Mouse (Mus musculus) mesoderm, embryonic 11.5 days (tissue): ENCODE results near the gene Ctcf.

Source experiments
- DNase-seq: peaks from one replicate; pipeline ENCODE4 v3.0.0-alpha.2; 2012; ENCODE audit warnings: low read depth, low spot score

The Ctcf gene

GRCm38 (mm10) chr8:105617451-105618278 lies 18.7 kb upstream of the Ctcf start:
- no peak for DNase-seq

- no peak for DNase-seq
These were observed 18.1 kb upstream of the Ctcf start for GRCm38 (mm10) chr8:105618279-105618634.

- DNase-seq, result no peak
These were observed 17.3 kb upstream of the Ctcf start for GRCm38 (mm10) chr8:105618892-105619591.

- DNase-seq, result no peak
These were observed 16.2 kb upstream of the Ctcf start for GRCm38 (mm10) chr8:105620211-105620610.

GRCm38 (mm10) chr8:105620946-105621720 lies 15.2 kb upstream of the Ctcf start:
- no peak for DNase-seq

DNA sequence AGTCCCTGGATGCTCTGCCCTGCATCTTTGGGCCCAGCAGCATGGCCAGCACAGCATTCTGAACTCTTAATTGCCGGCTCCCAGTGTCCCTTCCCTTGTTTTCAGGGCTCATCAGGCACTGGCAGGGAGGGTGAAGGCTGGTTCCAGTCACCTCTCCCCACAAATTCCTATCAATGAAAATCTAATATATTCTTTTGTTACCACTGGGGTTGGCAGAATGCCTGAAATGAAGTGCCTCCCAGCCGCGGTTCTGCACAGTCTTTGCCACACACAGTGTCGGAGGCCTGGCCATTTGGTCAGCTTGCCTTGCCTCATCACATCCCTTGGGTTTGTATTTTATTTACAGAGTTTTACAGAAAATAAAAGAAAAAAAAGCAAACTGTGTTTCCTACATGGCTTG lies 14.5 kb upstream of the Ctcf start:
- no peak for DNase-seq

DNA sequence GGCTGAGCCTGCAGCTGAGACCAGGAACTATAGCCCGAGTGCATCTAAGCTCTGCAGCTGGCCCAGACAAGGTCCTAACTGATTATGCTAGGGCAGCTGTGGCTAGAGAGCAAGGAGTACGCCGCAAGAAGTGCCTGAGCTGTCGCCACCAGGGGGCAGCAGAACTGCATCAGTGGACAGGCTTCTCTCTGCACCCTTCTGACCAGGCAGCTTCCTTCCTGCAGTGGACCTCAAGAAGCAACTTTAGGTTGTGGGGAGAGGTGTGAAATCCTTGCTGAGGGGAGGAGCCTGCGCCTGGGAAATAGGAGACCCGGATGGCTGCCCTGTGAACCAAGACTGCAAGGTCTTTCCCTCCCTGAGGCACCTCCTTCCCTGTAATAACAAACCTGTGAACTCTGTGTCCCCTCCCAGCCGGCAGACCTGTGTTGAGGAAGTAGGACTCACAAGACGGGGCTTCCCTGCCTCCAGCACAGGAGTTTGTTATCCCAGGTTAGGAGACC lies 13.9 kb upstream of the Ctcf start:
- DNase-seq, result peak; percentile 96

- DNase-seq, result no peak
These were observed 13.2 kb upstream of the Ctcf start for GRCm38 (mm10) chr8:105623118-105623517.

DNA sequence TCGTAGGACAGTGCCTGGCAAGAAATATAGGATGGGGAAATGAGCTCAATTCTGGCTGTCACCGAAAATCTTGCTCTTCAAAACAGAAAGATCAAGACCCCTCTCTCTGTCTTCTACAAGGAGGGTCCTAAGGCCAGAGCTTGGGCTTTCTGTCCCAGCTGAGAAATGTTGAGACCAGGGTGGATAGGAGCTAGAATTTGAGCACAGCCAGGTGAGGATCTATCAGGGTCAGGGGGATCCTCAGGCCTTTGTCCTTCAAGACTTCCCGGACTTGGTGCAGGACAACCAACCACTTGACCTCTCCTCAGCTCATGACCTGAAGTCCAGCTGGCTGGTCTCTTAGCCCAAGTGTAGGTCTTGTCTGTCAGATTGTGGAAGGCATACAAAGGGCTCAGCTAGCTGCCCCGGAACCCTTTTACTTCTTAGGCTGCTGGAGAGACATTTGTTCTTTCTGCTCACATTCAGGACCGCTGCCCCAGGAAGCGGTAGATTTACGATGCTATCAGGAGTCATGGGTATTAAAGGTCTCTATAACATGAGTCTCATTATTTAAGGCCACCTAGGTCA lies 12.6 kb upstream of the Ctcf start:
- DNase-seq, result no peak

GRCm38 (mm10) chr8:105624401-105624800 lies 12.0 kb upstream of the Ctcf start:
- DNase-seq, result no peak

DNA sequence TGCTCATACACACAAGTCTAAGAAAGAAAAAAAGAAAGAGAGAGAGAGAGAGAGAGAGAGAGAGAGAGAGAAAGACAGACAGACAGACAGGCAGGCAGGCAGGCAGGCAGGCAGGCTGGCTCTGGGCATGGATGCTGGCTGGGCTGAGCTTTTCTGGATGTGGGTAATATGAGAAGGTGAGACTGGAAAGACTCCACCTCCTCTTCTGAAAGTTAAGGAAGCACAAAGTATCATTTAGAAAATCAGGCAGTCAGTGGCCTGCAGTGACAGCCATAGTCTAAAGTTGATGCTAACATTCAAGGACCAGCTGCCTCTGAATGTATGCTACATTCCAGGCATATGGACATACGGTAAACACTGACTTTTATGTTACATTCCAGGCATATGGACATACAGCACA lies 11.5 kb upstream of the Ctcf start:
- no peak for DNase-seq

- DNase-seq, result no peak
These were observed 10.3 kb upstream of the Ctcf start for GRCm38 (mm10) chr8:105626086-105626485.

DNA sequence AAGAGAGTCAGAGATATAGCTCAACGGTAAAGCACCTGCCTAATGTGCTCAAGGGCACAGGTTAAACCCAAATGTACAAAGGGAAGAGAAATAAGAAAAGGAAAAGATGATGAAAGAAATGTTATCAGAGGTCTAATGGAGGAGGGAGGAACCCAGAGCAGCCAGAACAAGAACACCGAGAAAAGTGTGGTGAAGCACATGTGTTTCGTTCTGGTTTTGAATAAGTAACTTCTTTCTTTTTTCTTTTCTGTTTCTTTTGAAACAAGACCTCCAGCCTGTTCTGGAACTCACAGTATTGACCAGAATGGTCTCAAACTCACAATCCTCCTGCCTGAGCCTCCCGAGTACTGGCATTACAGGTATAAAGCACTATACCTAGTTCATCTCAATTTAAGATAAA lies 7.0 kb upstream of the Ctcf start:
- no peak for DNase-seq

DNA sequence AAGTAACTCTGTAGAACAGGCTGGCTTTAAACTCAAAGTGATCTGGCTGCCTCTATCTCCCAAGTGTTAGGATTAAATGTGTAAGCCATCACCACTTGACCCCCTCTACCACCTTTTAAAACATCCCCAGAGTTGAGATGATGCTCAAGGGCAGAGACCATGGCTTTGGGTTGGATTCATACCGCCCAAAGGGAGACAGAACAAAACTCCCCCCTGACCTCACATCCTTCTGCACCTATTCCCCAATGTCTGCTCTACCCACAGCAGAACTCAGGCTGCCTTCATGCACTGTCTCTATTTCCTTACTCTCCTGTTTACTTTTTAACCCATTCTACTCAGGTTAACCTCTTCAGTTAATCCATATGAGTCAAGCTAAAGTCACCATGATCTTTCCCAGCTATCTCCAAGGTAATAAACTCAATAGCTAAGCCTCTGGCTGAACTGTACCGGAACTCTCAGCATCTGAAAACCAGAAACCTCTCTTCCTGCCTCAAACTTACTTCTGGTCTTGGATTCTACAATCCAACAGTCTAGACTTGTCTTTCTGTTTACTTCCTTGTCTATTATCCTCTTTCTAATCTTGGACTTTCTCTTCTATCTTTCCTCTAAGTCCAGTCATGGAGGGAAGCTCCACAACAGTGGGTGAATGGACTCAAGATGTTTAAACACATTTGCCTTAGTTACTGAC lies 1.5 kb upstream of the Ctcf start:
- no peak for DNase-seq

GRCm38 (mm10) chr8:105635481-105635880 lies 887 bp upstream of the Ctcf start:
- no peak for DNase-seq

GRCm38 (mm10) chr8:105636963-105637510 lies 669 bp downstream of the Ctcf start, which contains the start of gene Agrp:
TSS of gene Agrp (minus strand) at chr8:105637393.
- peak; percentile 52 for DNase-seq

GRCm38 (mm10) chr8:105637601-105638041 lies 1.3 kb downstream of the Ctcf start:
- DNase-seq, result peak; percentile 70

DNA sequence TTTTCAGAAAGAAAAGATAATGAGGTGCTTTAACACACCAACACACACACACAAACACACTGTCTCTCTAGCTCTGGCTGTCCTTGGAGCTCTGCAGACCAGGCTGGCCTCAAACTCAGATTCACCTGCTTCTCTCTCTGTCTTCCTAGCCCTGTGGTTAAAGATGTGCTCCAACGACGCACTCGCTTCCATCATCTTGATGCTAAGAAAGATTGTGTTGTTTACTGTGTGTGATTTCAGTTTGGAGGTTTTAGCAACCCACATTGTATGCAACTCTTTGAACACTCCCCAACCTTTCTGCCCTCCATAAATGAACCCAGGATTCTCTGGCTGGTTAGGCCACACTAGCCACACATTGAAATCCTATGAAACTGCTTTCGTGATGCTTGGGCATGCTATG lies 2.1 kb downstream of the Ctcf start:
- no peak for DNase-seq

DNA sequence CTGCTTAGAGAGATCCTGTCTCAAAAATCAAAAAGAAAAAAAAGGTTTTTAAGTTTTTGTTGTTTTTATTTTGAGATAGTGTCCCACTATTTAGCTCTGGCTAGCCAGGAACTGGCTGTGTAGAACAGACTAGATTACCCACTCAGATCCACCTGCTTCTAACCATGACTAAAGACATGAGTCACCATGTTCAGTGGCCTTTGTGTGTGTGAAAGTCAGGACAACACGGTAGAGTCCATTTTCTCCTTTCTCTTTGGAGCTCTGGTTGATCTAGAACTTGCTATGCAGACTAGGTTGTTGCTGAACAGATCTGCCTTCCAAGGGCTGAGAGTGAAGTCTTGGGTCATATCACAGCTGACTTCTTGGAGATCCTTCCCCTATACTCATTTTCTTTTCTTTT lies 3.5 kb downstream of the Ctcf start:
- DNase-seq, result no peak

- no peak for DNase-seq
These were observed 4.1 kb downstream of the Ctcf start for GRCm38 (mm10) chr8:105640511-105640910.

DNA sequence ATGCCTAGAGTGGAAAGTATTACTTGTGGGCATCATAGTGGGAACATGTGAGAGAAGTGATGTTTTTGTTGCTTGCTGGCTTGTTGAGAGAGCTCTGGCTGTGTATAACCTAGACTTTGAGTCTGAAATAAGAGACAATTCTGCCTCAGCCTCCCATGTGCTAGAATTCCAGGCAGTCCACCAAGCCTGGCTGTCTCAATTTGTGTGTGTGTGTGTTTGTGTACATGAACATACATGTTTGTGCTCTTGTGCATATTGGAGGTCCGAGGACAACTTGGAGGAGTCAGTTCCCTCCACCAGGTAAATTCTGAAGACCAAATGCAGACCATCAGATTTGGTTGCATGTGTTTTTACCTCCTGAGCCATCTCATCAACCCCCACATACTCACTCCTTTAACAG lies 8.8 kb downstream of the Ctcf start:
- DNase-seq, result no peak
